Mouse (Mus musculus) cerebellum, adult 11-12 months (tissue): Measurements from ENCODE around the gene Snx15.

Experiments used
- DNase-seq: peaks from one replicate; pipeline ENCODE4 v3.0.0; 2022

The Snx15 gene

DNA sequence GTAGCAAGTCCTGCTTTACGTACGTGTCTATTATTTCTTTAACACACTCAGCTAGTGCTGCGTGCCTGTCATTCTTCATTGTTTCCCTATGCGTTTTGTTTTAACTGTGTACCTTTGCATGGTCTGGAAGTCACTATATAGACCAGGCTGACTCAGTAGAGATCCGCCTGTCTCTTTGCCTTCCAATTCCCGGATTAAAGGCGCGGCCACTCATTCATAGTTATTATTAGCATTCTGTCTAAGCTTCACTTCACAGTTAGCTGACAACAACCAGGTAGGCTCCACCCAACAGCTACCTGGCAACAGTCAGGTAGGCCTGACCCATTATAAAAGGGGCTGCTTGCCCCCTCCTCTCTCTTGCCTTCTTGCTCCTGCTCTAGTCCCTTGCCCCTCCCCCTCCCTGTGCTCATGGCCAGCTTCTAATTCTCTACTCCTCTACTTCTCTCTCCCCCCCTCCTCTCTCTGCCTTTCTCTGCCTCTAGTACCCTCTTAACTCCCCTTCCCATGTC, 9.4 kb downstream of the Snx15 start:
- DNase-seq = peak; percentile 66

DNA sequence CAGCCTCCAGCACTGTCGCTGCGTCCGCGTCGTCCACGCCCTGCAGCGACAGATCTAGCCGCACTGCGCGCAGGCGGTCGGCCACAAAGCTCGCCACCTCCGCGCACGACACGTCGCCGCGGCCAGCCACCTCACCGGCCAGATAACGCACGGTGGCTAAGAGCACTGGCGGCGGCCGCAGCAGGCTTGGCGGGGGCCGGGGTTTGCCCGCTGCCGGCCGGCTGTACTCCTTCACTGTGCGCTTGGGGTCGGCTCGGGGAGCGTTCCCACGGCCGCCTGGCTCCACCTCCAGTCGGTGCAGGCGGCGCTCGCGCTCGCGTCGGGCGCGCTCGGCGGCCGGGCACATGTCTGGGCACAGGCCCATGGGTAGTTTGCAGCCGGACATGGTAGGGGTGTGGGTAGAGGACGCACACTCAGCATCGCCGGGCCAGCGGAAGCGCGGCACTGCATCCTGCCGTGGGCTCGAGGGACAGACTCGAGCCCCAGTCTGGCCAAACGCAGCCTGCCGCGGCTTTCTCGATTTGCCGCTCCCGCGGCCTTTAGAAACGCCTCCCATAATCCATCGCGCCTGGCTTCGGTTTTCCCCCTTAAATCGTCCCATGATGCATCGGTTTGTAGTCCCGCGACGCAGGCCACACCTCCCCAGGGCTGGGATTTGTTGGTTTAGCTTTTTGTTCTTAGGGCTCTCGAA, 10.0 kb downstream of the Snx15 start, which contains the start of gene Sac3d1:
Sac3d1 (minus strand) TSS at position 665 of the 691 bp plus-strand sequence.
- DNase-seq = peak; percentile 86

DNA sequence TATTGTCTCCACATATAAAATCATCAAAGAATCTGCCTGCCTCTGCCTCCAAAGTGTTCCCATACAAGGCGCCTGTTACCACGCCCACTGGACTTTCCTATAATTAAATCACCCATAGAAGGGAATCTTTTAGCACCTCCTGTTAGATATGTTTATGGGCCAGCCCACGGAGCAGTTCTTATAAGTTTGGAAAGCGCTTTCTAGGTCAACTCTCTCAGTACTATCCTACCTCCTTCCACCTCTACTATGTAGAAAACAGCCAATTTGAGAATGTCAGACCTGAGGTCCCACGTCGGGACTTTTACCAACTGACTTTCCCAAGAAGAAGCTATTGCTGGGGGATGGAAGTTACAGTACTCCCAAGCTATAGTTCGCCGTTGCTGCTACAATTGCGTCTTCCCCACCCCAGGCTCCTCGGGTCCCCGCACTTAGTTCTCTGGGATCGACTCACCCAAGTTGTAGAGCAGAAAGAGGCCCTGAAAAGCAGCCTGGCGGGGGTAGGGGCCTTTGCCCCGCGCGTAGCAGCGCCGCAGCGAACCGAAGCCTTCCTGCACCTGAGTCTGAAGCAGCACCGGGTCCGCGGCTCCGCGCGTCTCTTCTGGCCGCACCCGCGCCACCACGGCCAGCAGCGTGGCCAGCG, 10.6 kb downstream of the Snx15 start:
- no peak for DNase-seq

DNA sequence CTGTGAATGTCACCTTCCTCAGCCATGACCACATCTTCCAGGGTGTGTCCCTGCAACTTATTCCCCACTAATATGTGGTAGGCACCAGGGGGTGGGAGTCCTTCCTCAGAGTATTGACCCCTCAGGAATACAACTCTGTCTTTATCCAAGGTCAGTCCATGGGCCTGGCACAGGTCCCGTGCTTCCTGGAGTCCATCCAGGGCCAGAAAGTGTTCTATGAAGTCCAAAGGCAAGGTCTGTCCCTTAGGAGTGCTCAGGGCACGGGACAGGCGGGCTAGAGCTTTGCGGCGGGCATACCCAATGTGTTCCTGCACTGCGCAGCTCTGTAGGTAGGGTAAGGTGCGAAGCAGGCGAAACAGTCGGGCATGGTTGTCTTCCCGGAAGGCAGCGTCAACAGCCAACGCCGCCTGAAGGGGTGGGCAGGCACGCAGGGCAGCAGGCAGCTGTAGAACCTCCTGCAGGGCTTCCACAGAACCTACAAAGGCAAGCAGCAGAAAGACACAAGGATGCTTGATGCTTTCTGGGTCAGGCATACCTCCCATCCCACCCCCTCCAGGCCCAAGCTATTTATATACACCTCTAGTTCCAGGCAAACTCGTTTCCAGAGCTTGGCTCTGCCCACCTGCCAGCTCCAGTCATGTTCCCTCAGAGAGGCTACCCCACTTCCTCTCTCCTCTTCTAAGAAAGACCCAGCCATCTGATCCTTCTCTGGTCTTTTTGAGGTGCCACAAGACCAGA, 11.8 kb downstream of the Snx15 start:
- DNase-seq = peak; percentile 58

DNA sequence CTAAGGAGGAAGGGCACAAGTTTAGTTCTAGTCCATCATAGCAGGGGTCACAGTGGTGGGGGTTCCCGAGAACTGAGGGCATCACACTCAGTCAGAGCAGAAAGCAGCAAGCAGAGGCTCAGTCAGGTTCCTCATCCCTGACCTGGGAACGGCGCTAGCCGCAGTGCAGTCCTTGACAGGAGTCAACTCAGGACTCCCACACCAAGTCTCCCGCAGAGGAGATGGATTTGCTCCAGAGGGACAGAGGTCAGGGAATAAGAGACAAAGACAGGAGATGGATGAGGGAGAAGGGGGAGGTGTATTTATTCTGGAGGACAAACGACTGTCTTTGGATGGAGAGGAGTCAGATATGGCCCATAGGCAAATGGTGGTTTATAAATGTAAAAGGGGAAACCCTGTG, 15.0 kb downstream of the Snx15 start:
- no peak for DNase-seq

DNA sequence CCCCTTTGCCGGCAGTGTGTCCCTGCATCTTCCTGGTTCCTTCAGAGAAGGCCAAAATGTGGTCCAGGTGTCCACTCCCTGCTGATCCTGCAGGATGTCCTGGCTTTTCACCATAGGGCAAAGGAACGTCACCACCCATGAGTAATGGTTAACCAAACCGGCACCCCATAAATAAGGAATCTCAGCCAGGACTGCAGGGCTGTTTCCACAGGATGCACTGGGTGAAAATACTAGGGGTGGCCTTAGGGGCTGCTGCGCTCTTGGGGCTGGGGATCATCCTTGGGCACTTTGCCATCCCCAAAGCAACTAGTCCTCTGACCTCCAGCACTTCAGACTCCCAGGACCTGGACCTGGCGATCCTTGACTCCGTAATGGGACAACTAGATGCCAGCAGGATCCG, 22.5 kb downstream of the Snx15 start, which contains the start of gene Naaladl1:
Naaladl1 (plus strand) TSS at position 197 of the 400 bp plus-strand sequence.
- no peak for DNase-seq

DNA sequence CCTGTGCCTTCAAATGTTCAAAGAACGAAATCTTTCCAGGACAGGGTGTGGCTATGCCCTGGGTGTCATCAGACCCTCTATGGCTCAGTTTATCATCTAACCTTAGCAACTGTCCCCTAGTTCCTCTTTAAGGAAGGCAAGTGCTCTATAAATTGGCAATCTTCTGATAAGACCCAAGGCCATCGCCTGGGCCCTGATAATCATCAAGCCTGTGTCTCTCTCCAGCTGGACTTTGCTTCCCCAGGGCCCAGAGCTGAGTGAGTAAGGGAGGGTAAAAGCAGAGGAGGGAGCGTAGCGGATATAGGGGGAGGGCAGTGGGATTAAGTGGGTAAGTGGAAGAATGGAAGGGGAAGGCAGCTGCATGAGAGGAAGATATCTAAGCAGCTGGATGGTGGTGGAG, 23.6 kb downstream of the Snx15 start:
- DNase-seq = no peak

DNA sequence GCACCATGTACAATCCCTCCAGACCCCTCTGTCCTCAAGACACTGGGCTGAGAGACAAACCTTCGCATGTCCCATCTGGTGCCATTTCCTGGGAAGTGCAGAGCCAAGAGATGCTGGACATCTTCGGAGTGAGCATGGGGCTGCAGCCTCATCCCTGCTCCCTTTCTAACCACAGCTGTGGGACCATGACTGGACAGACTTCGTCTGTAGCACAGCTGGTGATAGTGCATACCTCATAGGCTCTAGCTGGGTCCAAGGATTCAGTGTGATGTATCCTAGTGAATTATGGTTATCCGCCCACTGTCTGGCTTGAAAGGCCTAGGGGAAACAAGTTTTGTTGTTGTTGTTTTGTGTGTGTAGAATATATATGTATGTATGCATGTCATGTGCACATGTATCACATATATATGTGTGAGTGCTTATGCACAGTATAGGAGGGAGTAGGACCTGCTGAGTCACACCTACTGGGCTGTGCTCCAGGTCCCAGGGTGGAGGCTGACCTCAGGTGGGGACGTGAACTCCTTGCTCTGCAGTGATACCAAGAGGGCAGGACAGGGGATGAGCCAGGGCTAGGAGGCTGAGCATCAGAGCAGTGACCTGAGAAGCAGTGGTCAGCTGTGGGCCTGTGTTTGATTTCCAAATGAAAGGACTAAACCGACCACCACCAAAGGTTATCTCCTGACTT, 25.8 kb downstream of the Snx15 start:
- DNase-seq = no peak

DNA sequence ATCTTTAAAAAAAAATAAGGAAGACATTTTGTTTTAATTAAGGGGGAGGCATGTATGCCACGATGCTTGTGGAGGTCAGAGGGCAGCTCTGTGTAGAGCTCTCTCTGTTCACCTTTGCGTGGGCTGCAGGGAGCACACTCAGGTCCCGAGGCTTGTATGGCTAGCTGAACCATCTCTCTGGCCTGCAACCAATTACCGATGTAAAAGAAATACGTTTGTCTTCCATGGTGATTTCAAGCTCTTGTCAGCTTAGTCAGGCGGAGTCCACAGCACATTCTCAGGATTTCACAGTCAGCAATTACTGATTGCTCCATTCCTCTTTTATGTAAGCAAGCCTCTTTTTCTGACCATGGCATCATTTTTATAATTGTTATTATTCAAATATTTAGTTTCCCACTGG, 26.9 kb downstream of the Snx15 start:
- no peak for DNase-seq

DNA sequence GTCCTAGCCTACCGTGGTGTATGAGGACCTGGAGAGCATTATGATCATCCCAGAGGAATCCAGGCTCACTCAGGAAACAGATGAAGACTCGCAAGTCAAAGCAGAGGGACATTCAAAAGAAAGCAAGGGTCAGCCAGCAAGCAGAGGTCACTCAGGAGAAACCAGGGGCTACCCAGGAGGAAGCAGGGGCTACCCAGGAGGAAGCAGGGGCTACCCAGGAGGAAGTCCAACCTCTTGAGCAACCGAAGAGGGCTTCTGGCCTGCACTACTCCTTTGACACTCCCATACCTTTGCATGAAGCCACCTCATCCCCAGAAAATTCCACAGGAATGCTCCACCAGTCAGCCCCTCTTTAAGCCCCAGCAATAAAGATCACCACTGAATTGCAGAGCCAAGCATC, 30.3 kb downstream of the Snx15 start:
- no peak for DNase-seq

DNA sequence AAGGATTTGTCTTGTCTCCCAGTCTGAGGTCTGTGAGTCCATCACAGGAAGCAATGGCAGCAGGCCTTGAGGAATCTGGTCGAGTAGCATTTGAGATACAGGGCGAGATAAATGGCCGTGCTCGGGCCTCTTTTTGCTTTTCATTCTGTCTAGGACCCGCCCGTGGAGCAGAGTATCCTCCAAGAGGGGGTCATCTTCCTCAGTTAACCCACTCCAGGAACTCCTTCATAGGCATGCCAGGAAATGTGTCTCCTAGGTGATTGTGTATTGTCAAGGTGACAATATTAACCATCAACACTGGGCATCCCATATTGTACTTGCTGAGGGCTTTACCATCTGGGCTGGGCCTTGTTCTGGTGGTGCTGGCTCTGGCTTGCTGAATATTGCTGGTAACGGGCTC, 34.0 kb downstream of the Snx15 start, which contains the start of gene AC131692.1:
AC131692.1 (plus strand) TSS at position 301 of the 400 bp plus-strand sequence.
- no peak for DNase-seq

DNA sequence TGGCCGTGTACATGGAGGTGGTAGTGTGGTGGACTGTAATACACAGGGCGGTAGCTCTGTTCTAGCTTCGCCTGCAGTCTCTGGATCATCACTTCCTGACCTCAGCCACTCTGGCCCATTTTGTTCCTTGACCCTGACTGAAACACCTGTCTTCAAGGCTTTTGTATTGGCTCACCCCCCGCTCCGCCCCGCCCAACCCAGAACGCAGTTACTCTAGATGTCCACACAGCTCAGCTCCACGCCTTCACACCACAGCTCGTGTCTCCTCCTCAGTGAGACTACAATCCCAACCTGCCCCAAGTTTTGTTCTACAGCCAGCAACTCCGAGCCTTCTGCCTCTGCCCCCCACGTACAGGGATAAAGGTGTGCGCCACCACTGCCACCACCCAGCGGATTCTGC, 39.3 kb downstream of the Snx15 start:
- DNase-seq = no peak

DNA sequence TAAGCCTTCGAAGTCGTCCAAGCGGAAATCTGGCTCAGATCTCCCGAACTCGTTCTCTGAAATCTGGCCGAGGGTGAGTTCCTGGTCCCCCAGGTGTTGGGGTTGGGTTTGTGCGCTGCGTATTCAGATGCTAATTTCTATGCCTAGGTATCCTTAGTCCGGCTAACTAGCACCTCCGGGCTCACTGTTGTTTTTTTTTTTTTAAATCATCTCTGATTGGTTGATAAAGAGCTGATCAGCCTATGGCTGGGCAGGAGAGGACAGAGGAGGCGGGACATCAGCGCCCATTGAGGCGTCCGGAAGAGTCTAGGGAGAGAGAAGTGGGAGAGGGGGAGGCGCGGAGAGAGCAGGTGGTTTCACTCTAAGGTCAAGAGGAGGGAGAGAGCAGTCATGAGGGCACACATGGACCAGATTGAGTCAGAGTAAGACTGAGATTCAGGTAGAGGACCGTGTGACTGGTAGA, 42.7 kb downstream of the Snx15 start:
- no peak for DNase-seq

DNA sequence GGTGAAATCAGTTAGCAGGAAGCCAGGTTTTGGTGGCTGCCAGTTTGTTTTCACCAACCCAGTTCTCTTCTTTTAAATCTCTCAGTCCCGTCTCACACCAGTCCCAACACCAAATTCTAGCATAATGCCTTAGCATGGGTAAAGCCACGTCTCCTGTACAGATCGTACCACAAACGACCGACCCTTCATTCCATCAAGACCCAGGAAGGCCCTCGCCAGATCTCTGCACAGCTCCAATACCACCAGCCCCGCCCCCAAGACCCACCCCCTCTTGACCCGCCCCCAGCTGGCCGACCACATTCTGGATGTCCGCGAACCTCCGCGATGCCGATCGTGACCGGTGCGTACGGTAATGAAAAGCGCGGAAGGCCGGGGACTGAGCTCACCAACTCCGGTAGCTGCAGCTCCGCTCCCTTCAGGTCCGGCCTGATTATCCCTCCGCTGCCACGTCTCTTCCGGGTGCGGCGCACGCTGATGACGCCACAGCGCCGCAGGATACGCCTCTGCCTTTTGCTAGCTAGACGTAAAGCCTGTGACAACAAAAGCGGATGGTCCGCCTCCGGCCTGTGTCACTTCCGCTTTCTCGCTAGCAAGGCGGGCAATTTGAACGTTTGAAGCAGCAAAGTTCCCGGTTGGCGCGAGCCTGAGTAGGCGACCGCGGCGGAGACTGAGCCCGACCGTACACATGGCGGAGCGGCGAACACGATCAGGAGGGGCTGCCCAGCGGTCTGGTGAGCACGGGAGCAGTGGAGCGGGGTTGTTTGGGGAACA, 43.4 kb downstream of the Snx15 start, which contains the start of the genes Zfpl1 and Cdca5:
Zfpl1 (minus strand) TSS at position 479 of the 771 bp plus-strand sequence.
Cdca5 (plus strand) TSS at position 506 of the 771 bp plus-strand sequence.
- DNase-seq = peak; percentile 98

DNA sequence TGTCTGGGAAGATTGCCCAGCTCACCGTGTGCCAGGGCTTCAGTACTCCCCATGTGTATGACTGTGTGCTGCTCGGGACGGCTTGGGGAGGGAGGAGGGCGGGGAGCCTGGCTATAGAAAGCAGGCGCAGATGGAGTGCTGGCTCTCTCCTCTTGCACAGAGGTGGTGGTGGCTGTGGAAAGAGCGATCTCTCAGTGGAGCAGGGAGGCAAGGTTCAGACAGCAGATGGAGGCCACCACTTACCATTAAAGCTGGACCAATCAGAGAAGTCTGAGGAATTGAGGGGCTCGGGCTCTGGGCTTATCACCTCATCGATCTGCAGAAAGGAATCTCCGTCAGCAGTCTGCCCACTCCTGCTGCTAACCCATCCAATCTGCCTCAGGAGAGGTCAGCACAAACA, 45.9 kb downstream of the Snx15 start, which contains the start of gene Gm28374:
Gm28374 (minus strand) TSS at position 101 of the 400 bp plus-strand sequence.
- no peak for DNase-seq

DNA sequence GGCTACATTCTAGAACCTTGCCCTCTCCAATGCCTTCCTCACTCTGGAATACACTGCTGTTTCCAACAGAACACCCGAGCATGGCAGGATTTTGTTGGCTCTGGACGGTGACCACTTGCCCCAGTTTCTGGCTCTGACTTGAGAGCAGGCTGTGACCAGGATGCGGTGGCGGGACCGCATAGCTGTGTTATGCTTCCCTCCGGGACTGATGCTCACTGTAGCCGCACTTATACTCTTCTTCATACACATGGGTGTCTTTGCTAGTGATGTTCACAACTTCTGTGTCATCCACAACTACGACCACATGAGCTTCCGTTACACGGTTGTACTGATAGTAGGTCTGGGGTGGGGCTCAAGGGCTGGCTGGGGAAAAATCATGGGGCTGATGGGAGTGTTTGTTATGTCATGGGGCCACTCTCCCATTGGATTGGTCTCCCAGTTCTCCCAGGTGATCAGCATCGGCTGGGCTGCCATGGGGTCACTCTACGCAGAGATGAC, 48.1 kb downstream of the Snx15 start, which contains the start of gene Tmem262:
Tmem262 (plus strand) TSS at position 51 of the 498 bp plus-strand sequence.
- DNase-seq = no peak

DNA sequence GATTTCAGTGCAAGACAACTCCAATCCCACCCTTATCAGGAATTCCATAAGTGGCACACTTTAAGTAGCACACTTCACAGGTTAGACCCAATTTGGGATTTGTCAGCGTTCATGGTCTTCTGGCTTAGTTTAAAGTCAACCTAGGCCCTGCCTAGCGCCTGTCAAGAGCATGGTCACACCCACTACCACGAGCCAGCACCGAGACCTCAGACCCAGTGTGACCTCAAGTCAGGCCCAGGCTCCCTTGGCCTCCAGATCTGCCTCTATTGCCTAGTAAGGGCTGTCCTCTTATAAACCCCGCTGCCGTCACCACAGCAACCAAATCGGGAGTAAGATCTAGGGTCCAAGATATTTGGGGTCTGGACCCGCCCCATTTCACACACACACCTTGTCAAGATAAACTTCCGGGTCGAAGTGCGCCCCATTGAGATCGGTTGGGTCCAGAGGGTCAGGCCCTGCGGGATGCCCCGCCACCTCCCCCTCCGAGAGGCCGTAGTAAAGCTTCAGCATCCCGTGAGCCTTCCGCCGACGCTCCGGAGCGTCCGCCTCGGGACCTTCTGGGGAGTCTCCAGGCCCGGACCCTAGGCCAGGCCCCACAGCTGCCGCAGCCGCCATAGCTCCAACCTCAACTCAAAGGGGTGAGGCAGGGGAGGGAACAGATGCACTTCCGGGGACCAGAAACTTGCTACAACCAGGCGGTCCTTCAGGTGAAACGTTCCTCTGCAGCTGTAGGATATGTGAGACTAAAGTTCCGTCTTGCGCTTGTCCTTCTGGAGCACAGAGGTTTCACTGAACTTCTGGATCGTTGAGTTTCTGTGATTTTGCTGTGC, 51.3 kb downstream of the Snx15 start, which contains the start of gene Vps51:
Vps51 (minus strand) TSS at position 668 of the 830 bp plus-strand sequence.
- DNase-seq = peak; percentile 84

DNA sequence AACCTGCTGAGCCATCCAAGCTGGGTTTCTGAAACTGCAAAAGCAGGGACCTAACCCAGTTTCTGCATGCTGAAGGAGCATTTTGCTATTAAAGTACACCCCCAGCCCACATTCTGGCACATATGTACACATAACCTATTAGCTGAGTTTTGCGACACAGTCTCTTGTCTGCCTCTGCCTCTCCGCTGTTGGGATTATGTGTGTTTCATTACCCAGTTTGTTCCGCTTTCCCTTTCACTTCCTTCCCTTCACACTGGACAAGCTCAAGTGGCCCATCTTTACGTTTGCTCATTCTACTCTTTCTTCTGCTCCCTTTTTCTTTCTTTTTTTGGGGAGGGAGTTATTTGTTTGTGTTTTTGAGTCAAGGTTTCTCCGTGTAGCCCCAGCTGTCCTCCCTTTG, 54.2 kb downstream of the Snx15 start:
- DNase-seq = no peak

DNA sequence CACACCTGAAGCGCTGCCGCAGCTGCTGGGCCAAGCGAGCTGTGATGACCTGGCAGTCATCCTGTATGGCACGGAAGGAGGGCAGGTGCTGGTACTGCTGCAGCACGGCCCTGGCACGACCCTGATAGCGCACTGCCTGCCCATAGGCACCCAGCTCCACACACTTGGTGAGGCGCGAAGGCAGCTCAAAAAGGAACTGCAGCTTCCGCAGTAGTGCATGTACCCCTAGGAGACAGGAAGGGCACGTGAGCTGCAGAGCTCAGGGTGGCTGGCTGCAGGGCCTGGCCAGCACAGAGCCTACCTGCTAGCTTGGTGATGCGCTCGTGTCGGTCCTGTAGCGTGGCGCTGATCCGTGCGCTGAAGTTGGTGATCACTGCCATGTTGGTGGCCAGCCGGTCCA, 56.8 kb downstream of the Snx15 start:
- DNase-seq = no peak

DNA sequence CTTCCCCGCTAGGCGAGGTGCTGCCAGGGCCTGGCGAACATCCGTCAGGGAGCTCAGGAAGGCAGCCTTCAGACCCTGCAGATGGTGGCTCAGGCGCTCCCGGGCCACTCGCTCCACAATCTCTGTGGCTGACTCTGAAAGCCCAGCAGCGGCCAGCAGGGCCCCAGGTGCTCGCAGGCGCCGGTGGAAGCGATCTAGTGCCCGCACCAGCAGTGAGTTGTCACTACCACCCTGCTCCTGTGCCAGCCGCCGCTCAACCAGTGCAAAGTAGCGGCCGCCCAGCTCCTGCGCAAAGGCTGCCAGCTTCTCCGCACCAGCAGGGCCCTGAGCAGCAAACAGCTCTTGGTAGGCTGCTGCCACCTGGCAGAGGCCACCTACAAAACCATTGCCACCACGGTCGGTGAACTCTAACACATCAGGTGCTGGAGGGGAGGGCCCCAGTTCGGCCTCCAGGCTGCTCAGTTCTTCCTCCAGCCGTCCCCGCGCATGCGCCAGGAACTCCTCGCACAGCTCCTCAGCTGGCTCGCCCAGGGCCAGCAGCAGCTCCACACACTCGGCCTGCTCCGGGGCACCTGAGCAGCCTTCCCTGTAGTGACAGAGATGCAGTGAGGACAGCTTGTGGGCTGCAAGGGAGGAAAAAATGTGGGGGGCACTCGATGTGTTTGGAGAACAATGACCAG, 57.4 kb downstream of the Snx15 start:
- no peak for DNase-seq
